Mouse (Mus musculus) thymus, postnatal 25 days (tissue): ENCODE data around the gene Hyou1.
A peak's percentile ranks its signal among the peaks of the same experiment; 100 is the strongest.
"Not testable (repeated sequence)": the region's sequence is repeated elsewhere in the genome, so short reads cannot be mapped to it uniquely, and the experiment has no call there.

ENCODE experiments used
- DNase-seq: peaks from one replicate; pipeline ENCODE4 v3.0.0; 2022

The Hyou1 gene

GRCm38 (mm10) chr9:44379054-44379834, at the start of gene Hyou1:
Gene Hyou1 (plus strand): TSS chr9:44379490.
- peak; percentile 100 for DNase-seq

- no peak for DNase-seq
Observed at GRCm38 (mm10) chr9:44330736-44331135, 48.6 kb upstream of the Hyou1 start.

- DNase-seq = no peak
Observed at GRCm38 (mm10) chr9:44332918-44333638, 46.2 kb upstream of the Hyou1 start.

DNA sequence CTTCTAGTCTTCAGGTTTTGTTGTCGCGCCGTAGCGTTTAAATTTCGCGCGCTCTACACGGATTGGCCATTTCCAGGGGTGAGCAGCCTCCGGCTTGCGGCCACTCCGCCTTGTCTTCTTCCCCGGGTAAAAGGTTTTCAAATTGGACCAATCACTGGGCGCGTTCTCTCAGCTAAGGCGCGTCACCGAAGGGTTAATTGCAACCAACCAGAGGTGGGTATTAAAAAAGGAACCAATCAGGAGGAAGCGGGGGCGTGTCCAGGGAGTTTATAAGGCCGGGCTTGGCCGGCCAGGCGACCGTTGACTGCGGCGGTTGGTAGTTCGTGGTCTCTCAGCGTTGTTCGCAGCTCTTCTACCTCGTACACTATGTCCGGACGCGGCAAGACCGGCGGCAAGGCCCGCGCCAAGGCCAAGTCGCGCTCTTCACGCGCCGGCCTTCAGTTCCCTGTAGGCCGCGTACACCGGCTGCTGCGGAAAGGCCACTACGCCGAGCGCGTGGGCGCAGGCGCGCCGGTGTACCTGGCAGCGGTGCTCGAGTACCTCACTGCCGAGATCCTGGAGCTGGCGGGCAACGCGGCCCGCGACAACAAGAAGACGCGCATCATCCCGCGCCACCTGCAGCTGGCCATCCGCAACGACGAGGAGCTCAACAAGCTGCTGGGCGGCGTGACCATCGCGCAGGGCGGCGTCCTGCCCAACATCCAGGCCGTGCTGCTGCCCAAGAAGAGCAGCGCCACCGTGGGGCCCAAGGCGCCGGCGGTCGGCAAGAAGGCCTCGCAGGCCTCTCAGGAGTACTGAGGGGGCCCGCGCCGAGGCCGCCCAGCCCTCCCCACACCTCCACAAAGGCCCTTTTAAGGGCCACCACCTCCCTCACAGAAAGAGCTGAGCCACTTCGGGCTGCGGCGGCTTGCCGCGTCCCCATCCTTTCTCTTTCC, 44.6 kb upstream of the Hyou1 start, which contains the start of gene H2afx:
H2afx (plus strand) TSS at position 299 of the 935 bp plus-strand sequence.
- DNase-seq = peak; percentile 98

DNA sequence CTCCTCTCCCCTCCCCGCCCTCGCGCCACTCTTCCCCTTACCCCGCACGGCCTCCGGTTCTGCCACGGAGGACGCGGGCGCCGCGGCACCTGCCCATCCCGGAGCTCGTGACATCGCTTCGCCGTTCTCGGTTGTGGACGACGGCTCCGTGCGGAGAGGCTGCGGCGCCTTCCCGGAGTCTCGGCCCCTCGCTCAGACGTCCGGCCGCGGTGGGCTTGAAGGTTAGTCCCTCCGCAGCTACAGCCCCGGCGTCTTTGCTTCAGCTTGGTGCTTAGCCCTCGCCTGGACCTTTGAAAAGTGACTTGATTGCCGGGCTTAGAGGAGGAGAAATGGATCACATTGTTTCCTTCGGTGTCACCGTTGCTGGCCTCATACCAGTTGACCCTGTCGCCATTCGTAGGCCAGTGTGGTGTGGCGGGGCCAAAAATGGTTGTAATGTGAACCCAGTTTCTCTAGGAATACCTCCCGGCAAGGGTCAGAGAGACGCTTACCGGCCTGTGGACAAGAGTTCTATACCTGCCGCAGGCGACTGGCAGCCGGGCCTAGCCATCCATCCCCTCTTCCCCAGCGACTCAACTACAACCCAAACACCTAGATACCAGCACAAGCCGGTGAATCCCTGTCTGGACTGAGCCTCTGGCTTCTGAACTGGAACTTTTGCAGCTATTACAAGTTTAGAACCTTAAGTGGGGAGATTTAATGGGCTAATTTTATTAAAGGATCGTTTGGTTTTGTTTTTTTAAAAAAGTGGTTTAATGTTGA, 43.8 kb upstream of the Hyou1 start:
- peak; percentile 59 for DNase-seq

DNA sequence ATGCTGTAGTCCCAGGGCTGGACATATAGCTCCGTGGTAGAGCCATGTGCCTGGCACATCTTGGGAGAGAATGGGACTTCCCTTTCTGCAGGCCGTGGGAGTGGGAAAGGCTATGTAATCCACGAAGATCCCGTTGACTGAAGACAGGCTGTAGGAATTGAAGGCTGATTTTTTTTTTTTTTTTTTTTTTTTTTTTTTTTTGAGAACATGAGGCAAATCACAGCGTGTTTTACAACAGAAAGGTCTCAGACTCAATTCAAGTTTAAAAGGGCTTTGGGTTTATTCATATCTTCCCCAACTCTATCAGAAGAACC, 43.2 kb upstream of the Hyou1 start:
- no peak for DNase-seq

- DNase-seq = not testable (repeated sequence)
Observed at GRCm38 (mm10) chr9:44336513-44336912, 42.8 kb upstream of the Hyou1 start.

- DNase-seq = no peak
Observed at GRCm38 (mm10) chr9:44336964-44337363, 42.3 kb upstream of the Hyou1 start.

GRCm38 (mm10) chr9:44337436-44338169, 41.7 kb upstream of the Hyou1 start:
- DNase-seq = no peak

DNA sequence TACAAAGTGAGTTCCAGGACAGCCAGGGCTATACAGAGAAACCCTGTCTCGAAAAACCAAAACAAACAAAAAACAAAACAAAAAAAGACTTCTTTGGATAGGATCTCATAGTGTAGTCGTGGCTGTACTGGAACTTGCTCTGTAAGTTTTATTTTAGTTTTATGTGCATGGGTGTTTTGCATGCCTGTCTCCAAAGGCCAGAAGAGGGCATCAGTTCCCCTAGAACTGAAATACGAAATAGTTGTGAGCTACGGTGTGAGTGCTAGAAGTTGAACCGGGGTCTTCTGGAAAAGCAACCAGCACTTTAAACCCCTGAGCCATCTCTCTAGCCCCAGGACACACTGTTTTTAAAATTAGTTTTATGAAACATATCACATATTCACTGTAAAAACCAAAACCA, 40.7 kb upstream of the Hyou1 start:
- DNase-seq = no peak

- DNase-seq = no peak
Observed at GRCm38 (mm10) chr9:44341487-44341886, 37.8 kb upstream of the Hyou1 start.

- no peak for DNase-seq
Observed at GRCm38 (mm10) chr9:44342173-44342572, 37.1 kb upstream of the Hyou1 start.

DNA sequence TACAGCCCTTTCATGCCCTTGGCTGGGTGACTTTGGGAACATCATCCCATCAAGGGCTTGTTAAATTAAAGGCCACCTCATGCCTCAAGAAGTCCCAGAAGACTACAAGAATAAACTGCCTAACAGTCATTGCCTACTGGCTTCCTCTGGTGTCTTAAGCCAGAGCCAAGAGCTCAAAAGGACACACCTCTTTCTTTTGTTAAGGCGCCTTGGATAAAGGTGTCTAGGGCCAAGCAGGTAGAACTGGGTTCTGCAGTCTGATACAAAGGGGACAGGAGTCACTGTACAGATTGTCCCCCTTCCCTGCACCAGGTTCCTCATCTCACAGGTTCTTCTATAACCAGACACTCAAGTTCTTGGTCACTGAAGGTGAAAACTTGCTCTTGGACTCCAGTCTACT, 36.7 kb upstream of the Hyou1 start:
- no peak for DNase-seq

DNA sequence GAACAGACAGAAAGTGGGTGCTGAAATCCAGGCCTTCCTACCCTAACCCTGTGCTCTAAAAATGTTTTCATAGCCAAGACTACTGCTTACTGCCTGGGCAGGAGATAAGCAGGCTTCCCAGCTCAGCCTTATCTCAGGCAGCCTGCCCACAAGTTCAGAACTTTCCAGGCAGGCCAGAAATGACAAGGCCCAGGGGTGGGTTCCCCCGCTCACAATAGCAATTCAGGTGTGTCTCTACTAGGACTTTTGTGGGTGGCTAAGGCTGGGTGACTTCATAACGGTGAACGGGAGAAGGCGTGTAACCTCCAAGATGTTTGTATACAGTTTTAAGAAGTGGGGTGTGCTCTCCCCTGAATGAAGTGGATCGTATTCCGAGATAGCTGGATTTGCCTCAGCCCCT, 36.0 kb upstream of the Hyou1 start:
- DNase-seq = no peak

GRCm38 (mm10) chr9:44343781-44344421, 35.4 kb upstream of the Hyou1 start, which contains the start of gene Hmbs:
Gene Hmbs (minus strand): TSS chr9:44344228.
- DNase-seq = peak; percentile 89

DNA sequence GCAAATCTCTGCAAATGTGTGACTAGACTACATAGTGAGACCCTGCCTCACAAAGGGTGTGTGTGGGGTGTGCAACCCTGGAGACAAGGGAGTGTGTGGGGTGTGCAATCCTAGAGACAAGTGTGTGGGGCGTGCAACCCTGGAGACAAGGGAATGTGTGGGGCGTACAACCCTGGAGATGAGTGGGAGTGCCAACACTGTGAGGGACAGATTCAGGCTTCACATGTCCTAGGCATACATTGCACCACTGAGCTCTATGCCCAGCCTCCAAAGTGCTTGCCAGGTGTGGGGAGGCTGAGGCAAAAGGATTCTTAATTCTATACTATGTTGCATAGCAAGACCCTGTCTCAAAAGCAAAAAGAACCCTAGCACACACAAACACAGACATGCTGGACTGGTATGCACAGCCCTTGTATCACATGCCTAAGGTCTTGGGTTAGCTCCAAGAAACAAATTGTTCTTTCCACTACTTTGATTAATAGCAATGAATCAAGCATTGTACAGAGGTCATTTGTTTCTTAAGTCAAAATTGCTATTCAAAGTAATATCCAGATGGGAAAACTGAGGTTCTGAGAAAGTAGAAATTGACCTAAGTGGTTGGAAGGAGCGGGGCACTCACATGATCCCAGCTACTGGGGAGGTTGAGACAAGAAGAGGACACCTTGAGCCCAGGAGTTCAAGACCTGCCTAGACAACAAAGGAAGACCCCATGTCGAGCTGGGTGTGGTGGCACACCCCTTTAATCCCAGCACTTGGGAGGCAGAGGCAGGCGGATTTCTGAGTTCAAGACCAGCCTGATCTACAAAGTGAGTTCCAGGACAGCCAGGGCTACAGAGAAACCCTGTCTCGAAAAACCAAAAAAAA, 33.5 kb upstream of the Hyou1 start:
- no peak for DNase-seq

- DNase-seq = no peak
Observed at GRCm38 (mm10) chr9:44347166-44347565, 32.1 kb upstream of the Hyou1 start.

DNA sequence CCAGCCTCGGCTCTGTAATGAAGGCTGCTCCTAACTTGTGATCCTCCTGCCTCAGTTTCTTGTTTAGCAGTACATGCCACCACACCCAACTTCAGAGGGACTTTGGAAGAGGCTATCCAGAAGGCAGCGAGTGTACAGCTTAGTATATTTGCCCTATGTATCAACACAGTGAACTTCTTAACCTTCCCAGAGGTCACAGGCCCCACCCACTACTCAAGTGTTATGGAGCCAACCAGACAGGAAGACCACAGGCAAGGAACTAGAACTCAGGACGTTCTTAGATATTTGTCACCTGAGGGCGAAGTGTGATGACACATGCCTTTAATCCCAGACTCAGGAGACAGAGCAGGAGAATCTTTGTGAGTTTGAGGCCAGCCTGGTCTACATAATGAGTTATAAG, 31.7 kb upstream of the Hyou1 start:
- DNase-seq = no peak

GRCm38 (mm10) chr9:44348546-44348945, 30.7 kb upstream of the Hyou1 start:
- DNase-seq = no peak

- DNase-seq = no peak
Observed at GRCm38 (mm10) chr9:44351396-44351795, 27.9 kb upstream of the Hyou1 start.
